Mouse (Mus musculus) thymus, adult 2 months (tissue): ENCODE data around the gene Notch3.

Experiments used
- CTCF ChIP-seq: fragments of 200-500 bp; IDR thresholded peaks from 2 replicates; pipeline ENCODE4 v1.5.1; 2012; ENCODE audit warnings: mild to moderate bottlenecking, control low read depth, low read length, moderate library complexity, borderline replicate concordance; ENCODE audit not compliant: control insufficient read depth, poor library complexity, insufficient read depth; ENCODE audit errors: extremely low read depth
- POLR2A ChIP-seq: fragments of 200-500 bp; IDR thresholded peaks from 2 replicates; pipeline ENCODE4 v1.6.1; 2012; ENCODE audit warnings: mild to moderate bottlenecking, low read length, control low read depth, moderate library complexity; ENCODE audit not compliant: control insufficient read depth, poor library complexity, insufficient read depth; ENCODE audit errors: extremely low read depth

DNA sequence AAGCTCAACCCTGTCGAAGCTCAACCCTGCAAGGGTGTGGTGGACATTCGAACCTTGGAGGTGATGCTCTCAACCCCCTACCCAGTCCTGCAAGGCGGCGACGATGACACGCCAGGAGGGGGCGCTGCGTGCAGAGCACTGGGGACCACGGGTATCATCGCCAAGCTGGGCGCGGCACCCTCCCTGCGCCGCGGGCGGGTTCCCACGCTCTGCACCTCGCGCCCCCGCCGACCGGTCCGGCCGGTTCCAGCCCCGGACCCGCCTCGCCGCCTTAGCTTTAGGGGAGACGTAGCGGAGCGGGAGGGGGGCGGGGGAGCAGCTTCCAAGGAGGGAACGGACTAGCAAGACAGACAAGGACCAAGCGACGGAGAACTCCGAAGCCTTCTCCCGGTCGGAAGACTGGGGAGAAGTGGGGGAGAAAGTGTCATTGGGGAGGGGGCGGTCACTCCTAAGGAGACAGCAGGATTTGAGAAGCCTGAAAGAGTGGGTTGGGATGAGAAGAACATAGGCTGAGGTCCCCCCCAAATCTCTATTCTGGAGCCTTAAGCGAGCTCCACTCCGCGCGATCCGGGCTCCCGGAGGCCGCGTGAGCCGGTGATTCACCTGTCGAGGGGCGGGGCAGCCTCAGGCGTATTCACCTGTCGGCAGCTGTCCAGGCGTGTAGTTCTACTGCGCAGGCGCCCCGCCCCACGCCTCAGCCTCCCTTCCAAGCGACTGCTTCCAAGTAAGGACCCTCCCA lies 4.4 kb downstream of the Notch3 start:
- TF ChIP-seq POLR2A: 0 out of 2 replicates have a peak, but pooled peaks have one; percentile 22
- peak; percentile 93 for TF ChIP-seq CTCF
